Comparison of ENCODE assay signal across 31 mouse cellular contexts in genomic region chr6:7858586-7858985, GRCm38 (mm10). TPM values are rescaled to one million over a fixed set of nuclear protein-coding genes. Genes with fewer than 3 reads are reported as not detected.
DNase-seq lines count a peak whose midpoint lies in the region; ATAC-seq and TF ChIP-seq lines count a peak whose summit lies in the region.
"Had no signal": no experiment of that assay in that cellular context is flagged by ENCODE, and none has a peak within 500 bp of the region (broad histone marks: within the 10 kb centered on the region; RNA-seq: fewer than 3 reads in every experiment).

No protein-coding gene starts in this region.

- H3K4me2 ChIP-seq in liver, embryonic 11.5 days = no peak overlapping the region
- no peak overlapping the region for H3K4me2 ChIP-seq in liver, postnatal 0 days (ENCODE audit: low read depth, low read length)
- H3K4me2 ChIP-seq: embryonic facial prominence, embryonic 13.5 days; heart, embryonic 11.5 days; hindbrain, embryonic 13.5 days; kidney, embryonic 15.5 days; limb, embryonic 12.5 days; lung, embryonic 15.5 days; midbrain, embryonic 12.5 days; neural tube, embryonic 13.5 days had no signal

- H3K79me2 ChIP-seq in C2C12 (ENCODE audit: control insufficient read depth, insufficient read depth) = peaks cover 64% of the 10 kb centered on the region

- no peak overlapping the region for H3K4me3 ChIP-seq in liver, embryonic 11.5 days (ENCODE audit: low read depth, low read length)
- H3K4me3 ChIP-seq in liver, postnatal 0 days (ENCODE audit: low read depth, low read length) = no peak overlapping the region
- H3K4me3 ChIP-seq in C2C12 (ENCODE audit: insufficient read depth, poor library complexity, severe bottlenecking) = no peak overlapping the region
- H3K4me3 ChIP-seq: embryonic facial prominence, embryonic 13.5 days; erythroblast, embryonic 14.5 days; hindbrain, embryonic 13.5 days; kidney, embryonic 15.5 days; left cerebral cortex, adult 2 months; limb, embryonic 12.5 days; liver, embryonic 15.5 days; lung, embryonic 15.5 days; midbrain, embryonic 12.5 days; neural tube, embryonic 13.5 days had no signal

- H3ac ChIP-seq in C2C12 (ENCODE audit: control insufficient read depth, insufficient read length, low read depth) = no peak overlapping the region

- no peaks in the 10 kb centered on the region for H3K27me3 ChIP-seq in liver, embryonic 11.5 days (replicated peaks; ENCODE audit: control insufficient read depth, insufficient read depth, low read length)
- H3K27me3 ChIP-seq in liver, postnatal 0 days (ENCODE audit: insufficient read depth, low read length) = no peaks in the 10 kb centered on the region
- no peaks in the 10 kb centered on the region for H3K27me3 ChIP-seq in C2C12 (ENCODE audit: control insufficient read depth, insufficient read depth, insufficient read length)
- H3K27me3 ChIP-seq: embryonic facial prominence, embryonic 13.5 days; hindbrain, embryonic 13.5 days; kidney, embryonic 15.5 days; limb, embryonic 12.5 days; liver, embryonic 15.5 days; lung, embryonic 15.5 days; midbrain, embryonic 12.5 days; neural tube, embryonic 13.5 days had no signal

- no peaks in the 10 kb centered on the region for H3K9me3 ChIP-seq in liver, embryonic 11.5 days (ENCODE audit: control insufficient read depth, low read length)
- no peaks in the 10 kb centered on the region for H3K9me3 ChIP-seq in liver, postnatal 0 days (ENCODE audit: low read length)
- H3K9me3 ChIP-seq: embryonic facial prominence, embryonic 13.5 days; G1E; hindbrain, embryonic 13.5 days; kidney, embryonic 15.5 days; limb, embryonic 12.5 days; liver, embryonic 15.5 days; lung, embryonic 15.5 days; midbrain, embryonic 12.5 days; neural tube, embryonic 13.5 days had no signal

- no peak for ATAC-seq in liver, embryonic 11.5 days (replicated peaks; ENCODE audit: low FRiP score)
- no peak for ATAC-seq in liver, postnatal 0 days
- ATAC-seq in megakaryocyte-erythroid progenitor cell, adult 5-6 weeks (replicated peaks; ENCODE audit: low FRiP score, low TSS enrichment, poor library complexity, severe bottlenecking) = 0 out of 2 replicates have a peak, but pooled peaks have one; percentile 12
- ATAC-seq: forebrain, postnatal 0 days had no signal

- H3K27ac ChIP-seq in liver, embryonic 11.5 days (ENCODE audit: low read depth, low read length) = peak overlapping the region; percentile 67; the same call in 1 of the 2 replicates
- no peak overlapping the region for H3K27ac ChIP-seq in liver, postnatal 0 days (ENCODE audit: low read depth)
- H3K27ac ChIP-seq: embryonic facial prominence, embryonic 13.5 days; hindbrain, embryonic 13.5 days; kidney, embryonic 15.5 days; left cerebral cortex, adult 2 months; limb, embryonic 12.5 days; liver, embryonic 15.5 days; lung, embryonic 15.5 days; midbrain, embryonic 12.5 days; neural tube, embryonic 13.5 days had no signal

- H3K4me1 ChIP-seq in liver, embryonic 11.5 days (replicated peaks; ENCODE audit: control insufficient read depth, insufficient read depth, low read length) = peaks cover 41% of the 10 kb centered on the region
- H3K4me1 ChIP-seq in liver, postnatal 0 days (ENCODE audit: insufficient read depth) = peaks cover 17% of the 10 kb centered on the region
- H3K4me1 ChIP-seq: hindbrain, embryonic 13.5 days; midbrain, embryonic 12.5 days had no signal

- no peak for TF ChIP-seq EP300 in liver, postnatal 0 days (IDR thresholded peaks at IDR 0.05; ENCODE audit: low read depth)

- TF ChIP-seq CTCF in liver, postnatal 0 days (IDR thresholded peaks at IDR 0.05; ENCODE audit: low read depth) = no peak
- TF ChIP-seq CTCF in C2C12 (IDR thresholded peaks at IDR 0.05; ENCODE audit: control insufficient read depth, insufficient read depth, insufficient read length) = no peak

- H3K36me3 ChIP-seq in liver, embryonic 11.5 days (ENCODE audit: control insufficient read depth, insufficient read depth, low read length) = no peaks in the 10 kb centered on the region
- H3K36me3 ChIP-seq in liver, postnatal 0 days (replicated peaks; ENCODE audit: insufficient read depth, low read length) = 0 out of 2 replicates have a peak, but pooled peaks cover 4% of the 10 kb centered on the region
- no peaks in the 10 kb centered on the region for H3K36me3 ChIP-seq in C2C12 (ENCODE audit: control insufficient read depth, insufficient read depth)
- H3K36me3 ChIP-seq: embryonic facial prominence, embryonic 13.5 days; hindbrain, embryonic 13.5 days; kidney, embryonic 15.5 days; limb, embryonic 12.5 days; liver, embryonic 15.5 days; lung, embryonic 15.5 days; midbrain, embryonic 12.5 days; neural tube, embryonic 13.5 days had no signal

- 76% methylated on average over 5 of the region's 5 CpGs for whole genome bisulfite sequencing in liver, embryonic 11.5 days
- 71% methylated on average over 5 of the region's 5 CpGs for WGBS in liver, postnatal 0 days (ENCODE audit: insufficient replicate concordance)

- peaks cover 25% of the 10 kb centered on the region for H3K79me3 ChIP-seq in C2C12 (ENCODE audit: low read depth)

- peak; percentile 30 for DNase-seq in gastrocnemius, adult 18-20 months (ENCODE audit: low spot score)
- no peak for DNase-seq in gastrocnemius, postnatal 10 days
- no peak for DNase-seq in liver, embryonic 11.5 days (ENCODE audit: low spot score)
- DNase-seq in liver, postnatal 0 days = no peak
- DNase-seq in yolk sac, embryonic 10.5 days (ENCODE audit: low spot score) = no peak
- no peak for DNase-seq in thymus, postnatal 25 days
- DNase-seq: adrenal gland, adult 8-10 months; cerebellum, adult 11 months; cerebellum, adult 9-10 months; cerebellum, postnatal 36 days; forebrain, postnatal 0 days; gastrocnemius, postnatal 36 days; kidney, adult 18-20 months; kidney, postnatal 25 days; right cerebral cortex, postnatal 4 days; thymus, adult 2 months; thymus, postnatal 4 days had no signal

- H3K9ac ChIP-seq in liver, embryonic 11.5 days (ENCODE audit: low read depth, low read length) = no peak overlapping the region
- H3K9ac ChIP-seq in liver, postnatal 0 days (replicated peaks) = no peak overlapping the region
- H3K9ac ChIP-seq: embryonic facial prominence, embryonic 13.5 days; forebrain, postnatal 0 days; hindbrain, embryonic 13.5 days; kidney, embryonic 15.5 days; limb, embryonic 12.5 days; liver, embryonic 15.5 days; lung, embryonic 15.5 days; midbrain, embryonic 12.5 days; neural tube, embryonic 13.5 days had no signal

TF ChIP-seq in C2C12, 6 proteins besides CTCF, POLR2A, EP300 and RAD21:
- TF ChIP-seq USF1 (IDR thresholded peaks at IDR 0.05; ENCODE audit: low read depth) (no peak), MYOG (IDR thresholded peaks at IDR 0.05; ENCODE audit: control insufficient read depth, extremely low read depth, insufficient read length) (no peak), MAX (IDR thresholded peaks at IDR 0.05) (no peak), MYOD1 (IDR thresholded peaks at IDR 0.05; ENCODE audit: control insufficient read depth, insufficient read length, low read depth) (peak; percentile 8)

RNA-seq across cellular contexts. Expression of gene C1galt1, which starts 13.9 kb away (rescaled TPM):
- 10 to 100 TPM; 14.1 to 14.3 TPM for total RNA-seq in gastrocnemius, adult 18-20 months (2021)
- 10 to 100 TPM; 13.5 to 15.8 TPM for total RNA-seq in gastrocnemius, postnatal 10 days (2021)
- 10.5 and 11.4 TPM in 2 replicates for polyA plus RNA-seq in liver, embryonic 11.5 days (2014; fragmentation: Nextera tagmentation; extraction: Ambion mirVana)
- polyA plus RNA-seq in liver, postnatal 0 days (2015; fragmentation: Nextera tagmentation; extraction: Ambion mirVana) = 3.4 and 3.9 TPM in 2 replicates
- polyA plus RNA-seq in C2C12 (2012; fragmentation: generic; extraction: Trizol) = 4.0 TPM
- 50.1 and 56.5 TPM in 2 replicates for total RNA-seq in megakaryocyte-erythroid progenitor cell, adult 5-6 weeks (2014; fragmentation: Nextera tagmentation)
- 51.2 and 57.4 TPM in 2 replicates for total RNA-seq in megakaryocyte-erythroid progenitor cell, adult 5-6 weeks (2017)
